Mouse (Mus musculus): ENCODE data around the gene Taar3.

Gene Taar3

DNA sequence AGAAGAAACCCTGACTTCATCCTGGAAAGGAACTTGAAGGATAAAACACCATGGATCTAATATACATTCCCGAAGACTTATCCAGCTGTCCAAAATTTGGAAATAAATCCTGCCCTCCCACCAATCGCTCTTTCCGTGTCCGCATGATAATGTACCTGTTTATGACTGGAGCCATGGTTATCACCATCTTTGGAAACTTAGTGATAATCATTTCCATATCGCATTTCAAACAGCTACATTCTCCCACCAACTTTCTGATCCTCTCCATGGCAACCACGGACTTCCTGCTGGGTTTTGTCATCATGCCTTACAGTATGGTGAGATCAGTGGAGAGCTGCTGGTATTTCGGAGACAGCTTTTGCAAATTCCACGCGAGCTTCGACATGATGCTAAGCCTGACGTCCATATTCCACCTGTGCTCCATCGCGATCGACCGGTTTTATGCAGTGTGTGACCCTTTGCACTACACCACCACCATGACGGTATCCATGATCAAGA lies at the start of gene Taar3:
Gene Taar3 (plus strand): TSS at position 51 of the 498 bp plus-strand sequence.
- DNase-seq (ENCODE audit: low read depth): no peak

DNA sequence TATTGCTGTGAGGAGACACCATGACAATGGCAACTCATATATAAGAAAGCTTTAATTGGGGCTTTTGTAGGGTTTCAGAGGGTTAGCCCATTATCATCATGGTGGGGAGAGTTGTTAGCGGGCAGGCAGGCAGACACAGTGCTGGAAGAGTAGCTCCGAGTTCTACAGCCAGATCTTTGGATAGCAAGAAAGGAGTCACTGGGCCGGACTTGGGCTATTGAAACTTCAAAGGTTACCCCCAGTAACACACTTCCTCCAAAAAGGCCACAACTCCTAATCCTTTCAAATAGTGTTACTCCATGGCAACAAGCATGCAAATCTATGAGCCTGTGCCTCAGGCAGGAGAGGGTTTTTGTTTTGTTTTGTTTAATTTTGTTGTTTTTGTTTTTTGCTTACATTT lies 48.2 kb upstream of the Taar3 start:
- DNase-seq (ENCODE audit: low read depth): no peak

DNA sequence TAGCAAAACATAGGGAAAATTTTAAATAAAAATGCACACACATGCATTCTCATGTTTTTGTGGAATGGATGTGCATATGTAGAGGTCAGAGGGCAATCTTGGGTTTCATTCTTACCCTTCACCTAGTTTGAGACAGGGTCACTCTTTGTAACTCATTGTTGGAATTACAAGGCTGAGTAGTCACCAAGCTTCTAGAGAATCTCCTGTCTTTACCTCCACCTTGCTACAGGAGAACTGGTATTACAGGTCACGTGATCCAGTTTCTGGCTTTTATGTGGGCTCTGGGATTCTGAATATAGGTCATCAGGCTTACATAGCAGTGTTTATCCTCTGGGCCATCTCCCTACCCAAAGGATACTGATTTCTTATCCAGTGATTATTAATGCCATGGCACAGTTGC lies 43.7 kb upstream of the Taar3 start:
- no peak for DNase-seq (ENCODE audit: low read depth)

DNA sequence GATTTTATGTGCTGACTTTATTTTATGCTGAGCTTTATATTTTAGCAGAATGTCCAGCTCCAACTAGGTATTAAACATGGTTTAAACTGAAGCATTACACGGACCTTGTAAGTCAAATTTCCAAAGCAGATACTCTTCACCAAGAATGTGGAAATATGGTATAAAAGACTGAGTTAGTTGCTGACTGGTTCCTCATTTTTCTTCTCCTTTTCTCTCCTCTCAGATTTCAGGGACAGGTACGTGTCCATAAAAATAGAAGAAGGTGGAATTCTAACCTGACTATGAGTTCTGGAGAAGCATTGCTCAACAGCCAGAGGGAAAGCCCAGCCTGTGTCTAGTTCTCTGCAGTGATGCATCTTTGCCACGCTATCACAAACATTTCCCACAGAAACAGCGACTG lies 29.3 kb upstream of the Taar3 start, which contains the start of gene Taar1:
Gene Taar1 (plus strand): TSS at position 301 of the 400 bp plus-strand sequence.
- no peak for DNase-seq (ENCODE audit: low read depth)

DNA sequence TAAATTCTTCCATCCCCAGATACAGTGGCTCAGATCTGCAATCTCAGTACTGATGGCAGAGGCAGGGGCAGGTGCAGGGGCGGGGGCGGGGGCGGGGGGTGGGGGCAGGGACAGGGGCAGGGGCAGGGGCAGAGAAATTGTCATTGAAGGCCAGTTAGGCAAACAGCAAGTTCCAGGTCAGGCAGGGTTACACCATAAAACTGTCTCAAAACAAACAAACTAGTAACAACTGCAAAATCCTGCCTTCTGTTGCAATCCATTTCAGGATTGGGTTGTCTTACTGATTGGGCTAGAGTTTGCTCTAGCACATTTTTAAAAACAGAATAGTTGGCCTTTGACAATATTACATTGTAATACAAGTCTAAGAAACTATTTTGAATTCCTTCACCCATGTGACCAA lies 26.9 kb upstream of the Taar3 start:
- DNase-seq (ENCODE audit: low read depth): no peak

DNA sequence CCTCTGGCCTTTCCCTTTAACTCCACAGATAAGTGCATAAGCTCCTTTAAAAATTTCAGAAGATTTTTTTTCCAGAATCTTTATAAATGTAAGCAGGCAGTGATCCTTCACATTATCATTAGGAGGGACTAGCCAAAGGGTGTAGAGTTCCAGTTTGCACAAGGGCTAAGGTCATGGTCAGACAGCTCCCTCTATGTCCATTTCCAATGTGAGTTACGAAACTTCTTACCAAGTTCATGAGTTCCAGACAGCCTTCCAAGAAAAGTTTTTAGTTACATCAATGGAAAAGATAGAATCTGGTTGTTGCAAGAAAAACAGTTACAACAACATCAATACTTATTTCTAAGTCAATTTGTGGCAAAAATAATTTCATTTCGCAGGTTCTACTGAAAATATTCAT lies 25.4 kb upstream of the Taar3 start:
- DNase-seq (ENCODE audit: low read depth): no peak

DNA sequence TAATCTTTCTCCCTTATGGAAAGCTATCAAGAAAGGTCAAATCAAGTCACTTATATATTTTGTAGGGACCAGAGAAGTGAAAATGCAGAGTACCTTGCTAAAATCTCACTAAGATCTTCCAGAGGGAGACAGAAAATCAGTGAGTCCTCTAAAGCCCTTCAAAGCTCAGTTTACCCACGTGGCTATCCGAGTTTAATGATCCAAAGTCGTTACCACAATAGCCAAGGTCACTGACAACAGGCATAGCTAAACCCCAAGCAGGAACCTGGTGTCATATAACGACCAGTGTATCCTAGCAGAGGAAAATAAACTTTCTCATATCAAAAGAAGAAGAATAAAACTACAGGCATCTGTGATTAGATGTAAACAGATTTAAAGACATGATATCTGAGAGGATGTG lies 11.7 kb upstream of the Taar3 start:
- DNase-seq (ENCODE audit: low read depth): no peak

DNA sequence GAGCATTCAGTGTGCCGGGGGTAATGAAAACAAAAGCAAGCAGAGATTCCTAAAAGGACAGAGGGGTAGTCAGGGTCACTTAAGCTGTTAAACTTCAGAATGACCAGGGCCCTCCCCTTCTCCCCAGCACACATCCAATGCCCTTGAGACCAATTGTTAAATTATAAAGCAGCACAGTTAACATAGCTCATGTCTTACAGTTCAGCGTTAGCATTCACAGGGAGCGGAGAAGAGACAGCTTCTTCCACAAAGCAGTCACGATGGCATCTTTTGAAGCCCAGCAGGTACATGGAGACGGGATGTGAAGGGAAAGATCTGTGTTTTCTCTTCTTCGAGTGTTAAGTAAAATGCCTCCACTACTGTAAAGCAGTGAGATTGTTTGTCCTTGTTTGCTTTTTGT lies 11.0 kb upstream of the Taar3 start, which contains the start of gene Taar2:
Gene Taar2 (plus strand): TSS at position 261 of the 400 bp plus-strand sequence.
- DNase-seq (ENCODE audit: low read depth): no peak

DNA sequence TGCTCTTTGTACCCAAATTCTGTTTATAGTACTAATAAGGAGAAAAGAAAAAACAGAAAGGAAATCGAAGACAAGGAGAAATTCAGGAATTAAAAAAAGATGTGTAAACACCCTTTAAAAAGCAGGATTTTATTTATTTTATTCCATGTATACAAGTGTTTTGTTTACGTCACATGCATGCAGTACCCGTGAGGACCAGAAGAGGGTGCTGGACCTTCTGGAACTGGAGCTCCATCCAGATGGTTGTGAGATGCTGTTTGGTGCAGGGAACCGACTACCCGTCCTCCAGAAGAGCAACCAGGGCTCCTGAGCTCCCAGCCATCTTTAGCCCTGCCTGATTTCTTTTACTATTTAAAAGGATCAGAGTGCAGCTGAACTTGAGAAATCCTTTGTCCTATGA lies 6.9 kb upstream of the Taar3 start:
- peak; percentile 4 for DNase-seq (ENCODE audit: low read depth)

DNA sequence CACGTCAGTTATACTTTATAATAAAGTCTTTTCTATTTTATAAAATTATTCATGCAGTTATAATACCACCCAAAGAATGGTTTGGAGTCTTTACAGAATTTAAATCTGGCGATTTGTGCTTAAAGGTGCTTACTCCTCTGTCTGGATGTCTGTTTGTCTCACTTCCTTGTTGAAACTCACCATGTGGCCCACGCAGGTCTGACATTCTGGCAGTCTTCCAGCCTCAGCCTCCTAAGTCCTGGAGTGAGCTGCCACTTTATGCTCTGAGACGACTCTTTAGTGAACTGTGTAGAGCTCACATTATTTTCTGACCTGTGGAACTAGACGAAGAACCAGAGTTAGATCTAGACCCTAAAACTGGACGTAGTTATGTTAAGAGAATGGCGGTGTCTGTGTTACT lies 1.3 kb upstream of the Taar3 start:
- DNase-seq (ENCODE audit: low read depth): no peak

DNA sequence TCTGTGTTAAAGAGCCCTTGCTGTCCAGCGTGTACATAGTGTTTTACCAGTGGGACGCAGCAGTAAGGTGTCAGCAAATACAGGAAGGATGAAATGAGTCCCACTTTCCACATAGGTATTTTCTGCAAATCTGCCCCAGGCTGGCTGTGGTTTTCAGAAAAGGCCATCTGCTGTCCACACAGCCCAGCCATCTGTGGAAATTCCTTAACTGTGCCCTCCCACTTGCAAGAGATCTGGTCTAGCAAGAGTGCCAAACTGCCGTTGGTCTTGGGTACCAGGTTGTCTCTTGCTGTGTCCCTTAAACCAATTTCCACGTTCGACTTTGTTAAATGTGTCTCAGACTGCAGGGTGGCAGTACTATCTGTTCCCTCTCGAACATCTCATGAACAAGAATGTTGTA lies 2.4 kb downstream of the Taar3 start:
- no peak for DNase-seq (ENCODE audit: low read depth)

DNA sequence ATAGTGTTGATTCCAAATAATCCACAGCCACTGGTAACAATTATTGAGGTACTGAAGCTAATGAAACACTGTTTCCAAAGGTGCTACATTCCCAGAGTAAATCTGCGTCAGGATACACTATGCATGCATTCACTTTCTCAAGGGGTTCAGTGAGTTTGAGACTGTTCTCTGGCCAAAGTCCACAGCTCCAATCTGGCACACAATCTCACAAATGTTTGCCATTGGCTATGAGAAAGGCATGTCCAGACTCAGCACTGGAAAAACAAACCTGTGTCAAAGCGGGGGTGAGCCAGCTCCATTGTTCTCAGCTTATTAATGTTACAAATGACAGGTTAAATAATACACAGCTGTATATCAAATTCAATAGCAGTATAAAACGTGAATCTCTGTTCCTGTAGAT lies 9.7 kb downstream of the Taar3 start:
- DNase-seq (ENCODE audit: low read depth): no peak

DNA sequence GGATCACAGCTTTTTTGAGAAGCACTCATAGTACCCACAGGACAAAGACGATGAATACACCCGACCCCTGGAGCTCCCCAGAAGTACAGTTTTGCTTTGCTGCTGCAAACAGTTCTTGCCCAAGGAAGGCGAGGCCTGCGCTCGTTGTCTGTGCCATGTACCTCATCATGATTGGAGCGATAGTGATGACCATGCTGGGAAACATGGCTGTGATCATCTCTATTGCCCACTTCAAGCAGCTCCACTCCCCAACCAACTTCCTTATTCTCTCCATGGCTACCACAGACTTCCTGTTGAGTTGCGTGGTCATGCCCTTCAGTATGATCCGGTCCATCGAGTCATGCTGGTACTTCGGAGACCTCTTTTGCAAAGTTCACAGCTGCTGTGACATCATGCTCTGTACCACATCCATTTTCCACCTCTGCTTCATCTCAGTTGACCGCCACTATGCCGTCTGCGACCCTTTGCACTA lies 11.1 kb downstream of the Taar3 start, which contains the start of gene Taar4:
Gene Taar4 (plus strand): TSS at position 51 of the 472 bp plus-strand sequence.
- no peak for DNase-seq (ENCODE audit: low read depth)

DNA sequence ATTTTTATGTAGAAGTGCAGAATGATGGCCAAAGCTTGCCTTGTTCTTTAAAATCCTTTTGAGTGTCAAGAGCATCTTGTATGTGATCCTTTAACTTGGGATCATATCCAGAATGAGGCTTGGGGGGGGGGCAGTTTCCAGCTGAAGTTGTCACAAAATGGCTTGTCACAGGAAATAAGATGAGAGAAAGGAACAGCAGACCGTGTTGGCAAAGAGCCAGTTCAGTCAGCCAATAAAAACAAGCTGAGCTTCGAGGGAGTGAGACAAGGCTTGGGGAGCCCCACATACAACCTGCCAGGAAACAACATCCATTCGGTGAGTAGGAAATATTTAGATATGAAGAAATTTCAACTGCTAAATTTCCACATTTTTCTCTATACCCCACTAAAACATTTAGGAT lies 14.1 kb downstream of the Taar3 start:
- no peak for DNase-seq (ENCODE audit: low read depth)

DNA sequence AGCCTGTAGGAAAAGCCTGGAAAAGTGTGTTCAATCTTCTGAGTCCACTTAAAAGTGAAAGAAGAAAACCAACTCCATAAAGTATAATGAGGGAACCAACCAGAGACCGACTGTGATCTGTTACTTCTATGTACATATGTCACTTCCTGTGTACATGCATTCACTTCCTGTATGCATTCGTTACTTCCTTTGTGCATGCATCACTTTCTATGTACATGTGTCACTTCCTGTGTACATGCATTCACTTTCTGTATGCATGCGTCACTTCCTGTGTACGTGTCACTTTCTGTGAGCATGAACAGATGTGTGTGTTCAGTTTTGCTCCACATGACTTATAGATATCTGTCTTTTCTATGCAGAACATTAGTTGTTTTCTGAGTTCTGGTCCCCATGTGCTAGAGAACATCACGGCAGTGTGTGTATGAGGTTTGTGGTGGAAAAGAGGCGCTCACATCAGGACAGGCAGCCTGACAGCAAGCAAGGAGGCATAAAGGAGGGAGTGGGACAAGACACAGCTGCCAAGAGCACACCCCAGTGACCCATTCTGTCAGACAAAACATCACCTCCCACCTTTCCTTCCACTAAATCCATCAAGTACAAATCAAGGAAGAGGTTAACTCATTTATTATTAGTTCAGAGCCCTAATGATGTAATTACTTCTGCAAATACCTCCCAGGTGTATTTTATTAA lies 15.7 kb downstream of the Taar3 start:
- peak; percentile 1 for DNase-seq (ENCODE audit: low read depth)

DNA sequence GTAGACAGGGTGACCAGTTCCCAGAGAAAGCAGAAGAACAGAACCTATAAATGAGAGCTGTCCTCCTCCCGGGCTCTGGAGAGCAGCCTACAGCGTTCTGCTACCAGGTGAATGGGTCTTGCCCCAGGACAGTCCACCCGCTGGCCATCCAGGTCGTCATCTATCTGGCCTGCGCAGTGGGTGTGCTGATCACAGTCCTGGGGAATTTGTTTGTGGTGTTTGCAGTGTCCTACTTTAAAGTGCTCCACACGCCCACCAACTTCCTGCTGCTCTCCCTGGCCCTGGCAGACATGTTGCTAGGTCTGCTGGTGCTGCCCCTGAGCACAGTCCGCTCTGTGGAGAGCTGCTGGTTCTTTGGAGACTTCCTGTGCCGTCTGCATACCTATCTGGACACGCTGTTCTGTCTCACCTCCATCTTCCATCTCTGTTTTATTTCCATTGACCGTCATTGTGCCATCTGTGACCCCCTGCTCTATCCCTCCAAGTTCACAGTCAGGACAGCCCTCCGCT lies 21.4 kb downstream of the Taar3 start, which contains the start of gene Taar5:
Gene Taar5 (plus strand): TSS at position 51 of the 510 bp plus-strand sequence.
- DNase-seq (ENCODE audit: low read depth): no peak

DNA sequence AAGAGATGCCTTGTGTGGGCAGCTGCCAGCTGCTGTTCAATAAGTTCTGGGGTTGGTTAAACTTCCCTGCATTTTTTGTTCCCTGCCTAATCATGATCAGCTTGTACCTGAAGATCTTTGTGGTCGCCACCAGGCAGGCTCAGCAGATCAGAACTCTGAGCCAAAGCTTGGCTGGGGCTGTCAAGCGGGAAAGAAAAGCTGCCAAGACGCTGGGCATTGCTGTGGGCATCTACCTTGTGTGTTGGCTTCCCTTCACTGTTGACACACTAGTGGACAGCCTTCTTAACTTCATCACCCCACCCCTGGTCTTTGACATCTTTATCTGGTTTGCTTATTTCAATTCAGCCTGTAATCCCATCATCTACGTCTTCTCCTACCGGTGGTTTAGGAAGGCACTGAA lies 21.9 kb downstream of the Taar3 start:
- no peak for DNase-seq (ENCODE audit: low read depth)

DNA sequence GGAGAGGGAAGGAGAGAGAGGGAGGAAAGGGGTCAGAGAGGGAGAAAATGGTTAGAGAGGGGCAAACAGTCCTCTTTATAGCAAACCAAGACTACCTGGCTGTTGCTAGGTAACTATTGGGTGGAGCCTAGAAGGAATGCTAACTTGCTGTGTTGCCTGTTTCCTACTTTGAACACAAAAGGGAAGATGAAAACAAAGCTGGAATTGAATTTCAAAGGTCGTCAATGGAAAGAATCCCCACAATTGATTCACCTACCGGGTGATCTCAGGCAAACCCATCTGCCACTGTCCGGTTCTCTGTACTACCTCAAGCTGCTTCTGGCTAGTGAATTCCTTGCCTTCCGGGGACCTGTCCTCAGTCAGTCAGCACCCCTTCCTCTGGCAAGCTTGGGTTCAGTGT lies 28.6 kb downstream of the Taar3 start:
- DNase-seq (ENCODE audit: low read depth): no peak

DNA sequence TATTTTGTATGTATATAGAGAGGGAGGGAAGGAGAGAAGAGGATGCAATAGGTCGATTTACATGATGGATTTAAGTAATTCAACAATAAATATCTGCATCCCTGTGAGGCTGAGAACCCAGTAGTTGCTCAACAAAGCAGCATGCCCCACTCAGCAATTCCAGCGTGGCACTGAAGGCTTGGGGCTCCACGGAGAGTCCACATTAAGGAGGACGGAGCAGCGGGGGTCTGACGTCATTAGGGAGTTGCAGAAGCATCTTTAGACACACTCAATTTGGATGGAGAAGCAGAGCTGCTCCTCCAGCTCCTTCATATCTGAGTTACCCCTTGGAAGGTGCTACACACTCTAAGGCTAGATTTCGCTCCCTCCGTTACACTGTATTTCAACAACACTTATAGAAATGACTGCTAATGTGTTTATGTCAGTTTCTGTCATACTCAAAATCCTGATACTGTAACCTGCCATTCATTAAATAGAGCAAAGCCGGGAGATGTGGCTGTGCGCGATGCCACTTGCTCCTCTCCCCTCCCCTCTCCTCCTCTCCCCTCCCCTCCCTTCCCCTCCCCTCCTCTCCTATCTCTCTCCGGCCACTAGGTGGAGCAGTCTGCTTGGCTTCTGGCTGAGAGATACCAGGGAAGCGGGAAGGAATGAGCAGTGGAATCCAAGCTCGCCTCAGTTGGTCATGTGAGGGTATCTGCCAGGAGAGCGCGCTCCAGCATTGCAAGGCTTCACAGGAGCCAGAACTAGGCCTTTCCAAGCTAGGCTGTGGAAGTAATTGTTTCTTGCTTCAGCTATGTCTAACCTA lies 29.7 kb downstream of the Taar3 start:
- DNase-seq (ENCODE audit: low read depth): peak; percentile 19

DNA sequence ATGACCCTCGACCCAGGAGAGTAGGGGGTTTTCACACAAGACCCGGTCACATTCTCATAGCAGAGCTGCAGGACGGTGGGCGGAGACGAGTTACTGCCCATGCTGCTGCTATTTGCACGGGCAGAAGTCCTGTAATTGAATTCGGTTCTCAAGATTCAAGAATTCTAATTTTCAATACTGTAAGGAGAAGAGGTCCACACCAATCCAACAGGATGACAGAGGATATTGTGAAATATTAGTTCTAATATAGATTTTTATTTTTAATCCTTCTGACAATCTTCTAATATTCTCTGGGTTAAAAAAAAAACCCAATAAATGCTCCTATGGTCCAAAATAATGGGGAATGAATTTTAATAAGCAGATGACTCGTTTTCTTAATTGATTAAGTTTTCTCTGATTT lies 36.2 kb downstream of the Taar3 start, which contains the start of gene Taar6:
Gene Taar6 (minus strand): TSS at position 101 of the 400 bp plus-strand sequence.
- DNase-seq (ENCODE audit: low read depth): no peak

DNA sequence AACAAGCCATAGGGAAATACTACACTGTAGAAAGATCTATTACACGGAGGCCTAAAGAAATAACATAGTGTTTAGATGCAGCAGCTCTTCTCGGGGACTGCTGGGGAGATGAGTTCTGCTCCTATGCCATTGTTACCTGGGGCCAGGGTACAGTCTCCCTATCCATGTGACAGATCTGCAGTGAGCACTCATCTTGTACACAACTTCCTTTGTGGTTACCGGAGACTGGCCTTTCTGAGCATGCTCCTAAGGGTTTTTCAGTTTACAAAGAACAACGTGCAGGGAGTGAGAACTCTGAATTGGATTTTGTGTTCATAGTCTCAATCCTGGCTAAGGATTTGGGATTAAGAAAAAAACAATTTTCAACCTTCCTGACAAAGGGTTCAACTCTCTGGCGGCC lies 37.1 kb downstream of the Taar3 start:
- no peak for DNase-seq (ENCODE audit: low read depth)

DNA sequence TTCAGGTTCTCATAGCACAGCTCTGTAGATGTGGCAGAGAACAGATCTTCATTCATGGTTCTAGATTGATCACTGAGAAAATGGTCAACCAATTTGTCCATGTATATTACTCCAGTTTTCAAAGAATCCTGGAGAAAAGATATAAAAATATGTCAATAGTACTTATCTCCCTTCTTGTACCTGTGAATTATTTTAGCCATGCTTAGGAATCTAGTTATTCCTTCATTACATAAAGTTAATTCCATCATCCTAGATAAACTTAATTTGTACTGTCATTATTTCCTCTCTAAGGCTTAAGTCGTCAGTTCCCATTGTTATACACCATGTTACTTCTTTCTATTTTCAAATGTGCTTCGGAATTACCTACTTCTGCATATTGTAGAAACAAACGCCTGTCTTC lies 44.0 kb downstream of the Taar3 start, which contains the start of gene Taar7a:
Gene Taar7a (minus strand): TSS at position 101 of the 400 bp plus-strand sequence.
- no peak for DNase-seq (ENCODE audit: low read depth)

DNA sequence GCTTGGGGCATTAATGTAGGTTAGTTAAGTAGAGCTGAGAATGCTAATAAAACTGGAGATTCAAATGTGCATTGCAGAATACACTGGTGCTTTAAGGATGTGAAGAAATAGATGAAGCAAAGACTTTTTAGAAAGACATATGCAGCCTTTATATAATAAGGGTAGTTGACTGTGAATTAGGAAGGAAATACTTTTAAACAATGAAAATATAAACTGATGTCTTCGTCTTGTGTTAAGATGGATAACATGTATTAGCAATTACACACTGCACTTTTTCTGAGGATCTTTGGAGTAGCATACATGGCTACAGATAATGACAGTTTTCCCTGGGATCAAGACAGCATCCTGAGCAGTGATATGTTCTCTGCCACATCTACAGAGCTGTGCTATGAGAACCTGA lies 50.3 kb downstream of the Taar3 start, which contains the start of gene Taar7b:
Gene Taar7b (plus strand): TSS at position 301 of the 400 bp plus-strand sequence.
- no peak for DNase-seq (ENCODE audit: low read depth)
